Mouse (Mus musculus) lung, adult 2 months (tissue): Measurements from ENCODE around the gene Bcap29. TPM values are rescaled to one million over a fixed set of nuclear protein-coding genes. Genes with fewer than 3 reads are reported as not detected.

ENCODE experiments used
- DNase-seq: peaks from one replicate; pipeline ENCODE4 v3.0.0; 2022
- H3K4me1 ChIP-seq: fragments of 200-500 bp; 2 replicates; pipeline ENCODE4 v1.6.1; 2011; ENCODE audit warnings: low read length; ENCODE audit not compliant: control insufficient read depth, insufficient read depth
- H3K4me3 ChIP-seq: fragments of 200-500 bp; replicated peaks from 2 replicates; pipeline ENCODE3; 2011; ENCODE audit warnings: low read depth, mild to moderate bottlenecking, control low read depth, low read length; ENCODE audit errors: extremely low read depth
- CTCF ChIP-seq: fragments of 200-500 bp; IDR thresholded peaks from 2 replicates; pipeline ENCODE4 v1.5.1; 2011; ENCODE audit warnings: mild to moderate bottlenecking, low read length, control low read depth; ENCODE audit not compliant: insufficient read depth
- POLR2A ChIP-seq: fragments of 200-500 bp; IDR thresholded peaks from 2 replicates; pipeline ENCODE4 v1.6.1; 2011; ENCODE audit warnings: low read depth, mild to moderate bottlenecking, control low read depth, low read length, borderline replicate concordance; ENCODE audit errors: extremely low read depth
- WGBS: fragments of 180-500 bp; shearing (Covaris S2); methylation state at CpG from one replicate; pipeline ENCODE4 v1.1.7; 2018; 5-methylcytosine and 5-hydroxymethylcytosine counted together
- polyA plus RNA-seq: library from polyadenylated mRNA; depleted of rRNA; stranded (reverse); fragments of >200 nt; gene quantifications from 2 replicates; pipeline ENCODE4 v1.2.3, GENCODE M21; 2012

The Bcap29 gene
- polyA plus RNA-seq, 1 experiment, result 4.3 TPM

DNA sequence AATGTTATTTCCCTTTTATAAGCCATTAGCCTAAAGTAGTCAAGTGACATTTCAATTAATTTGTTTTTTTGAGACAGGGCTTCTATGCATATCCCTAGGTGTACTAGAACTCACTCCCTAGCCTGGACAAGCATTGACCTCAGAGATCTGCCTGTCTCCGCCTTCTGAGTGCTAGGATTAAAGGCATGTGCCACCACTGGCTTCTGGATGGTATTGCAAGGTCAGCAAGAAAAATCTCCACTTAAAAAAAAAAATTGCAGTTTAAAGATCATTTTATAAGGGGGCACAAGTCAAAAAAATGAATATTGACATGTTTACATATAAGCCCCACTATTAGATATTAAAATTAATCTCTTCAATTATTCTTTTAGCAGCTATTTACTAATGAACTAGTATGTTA, 9.4 kb downstream of the Bcap29 start:
- DNase-seq, result no peak
- WGBS, result 98% methylated on average over 1 of the region's 1 CpGs
- Histone ChIP-seq H3K4me1 (no peaks in the 10 kb centered on the region), H3K4me3 (no peak overlapping the region)
- TF ChIP-seq POLR2A (no peak), CTCF (no peak)

GRCm38 (mm10) chr12:31620106-31620505, 14.4 kb downstream of the Bcap29 start:
- 81% methylated on average over 8 of the region's 8 CpGs for WGBS
- DNase-seq, result no peak
- H3K4me3 ChIP-seq, result no peak overlapping the region
- no peaks in the 10 kb centered on the region for H3K4me1 ChIP-seq
- TF ChIP-seq CTCF, result no peak
- TF ChIP-seq POLR2A, result no peak

- no peaks in the 10 kb centered on the region for H3K4me1 ChIP-seq
- H3K4me3 ChIP-seq, result no peak overlapping the region
- no peak for DNase-seq
- TF ChIP-seq POLR2A (no peak), CTCF (no peak)
- 48% methylated on average over 4 of the region's 4 CpGs for WGBS
Observed at GRCm38 (mm10) chr12:31613353-31613752, 21.1 kb downstream of the Bcap29 start.

DNA sequence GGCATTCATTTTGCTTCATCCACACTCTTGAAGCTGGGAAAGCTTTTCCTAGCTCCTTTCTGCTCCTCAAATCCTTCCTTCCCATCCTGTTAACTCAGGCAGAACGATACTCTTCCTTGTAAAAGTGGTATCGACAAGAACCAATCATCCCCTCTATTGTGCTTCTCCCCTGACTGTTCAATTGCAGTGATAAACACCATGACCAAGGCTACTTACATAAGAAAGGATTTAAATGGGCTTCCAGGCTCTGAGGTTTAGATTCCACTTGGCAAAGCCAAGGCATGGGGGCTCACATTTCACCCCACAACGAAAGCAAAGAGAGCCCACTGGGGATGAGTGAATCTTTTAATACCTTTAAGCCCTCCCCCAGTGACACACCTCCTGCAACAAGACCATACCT, 26.3 kb downstream of the Bcap29 start:
- Histone ChIP-seq H3K4me3 (no peak overlapping the region), H3K4me1 (no peaks in the 10 kb centered on the region; the same call in 1 of the 2 replicates)
- TF ChIP-seq POLR2A (no peak), CTCF (no peak)
- 64% methylated on average over 3 of the region's 3 CpGs for WGBS
- no peak for DNase-seq

DNA sequence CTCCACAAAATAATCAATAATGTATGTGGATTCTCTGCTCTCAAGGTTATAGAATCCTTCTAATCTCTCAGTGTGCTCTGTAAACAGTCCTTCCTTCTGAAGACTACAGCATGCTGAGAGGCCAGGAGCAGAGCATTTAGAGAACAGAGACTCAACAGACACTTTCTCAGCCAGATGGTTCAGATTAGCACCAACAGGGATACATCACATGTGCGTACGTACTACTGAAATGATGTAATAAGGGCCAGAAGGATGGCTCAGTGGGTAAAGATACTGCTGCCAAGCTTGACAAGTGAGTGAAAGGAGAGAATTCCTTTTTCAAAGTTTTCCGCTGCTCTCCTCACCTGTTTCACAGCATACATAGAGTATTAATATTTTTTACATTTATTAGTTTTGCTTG, 29.6 kb downstream of the Bcap29 start:
- no peak for DNase-seq
- no peaks in the 10 kb centered on the region; the same call in 1 of the 2 replicates for H3K4me1 ChIP-seq
- no peak overlapping the region for H3K4me3 ChIP-seq
- no peak for TF ChIP-seq POLR2A
- 92% methylated on average over 3 of the region's 3 CpGs for WGBS

DNA sequence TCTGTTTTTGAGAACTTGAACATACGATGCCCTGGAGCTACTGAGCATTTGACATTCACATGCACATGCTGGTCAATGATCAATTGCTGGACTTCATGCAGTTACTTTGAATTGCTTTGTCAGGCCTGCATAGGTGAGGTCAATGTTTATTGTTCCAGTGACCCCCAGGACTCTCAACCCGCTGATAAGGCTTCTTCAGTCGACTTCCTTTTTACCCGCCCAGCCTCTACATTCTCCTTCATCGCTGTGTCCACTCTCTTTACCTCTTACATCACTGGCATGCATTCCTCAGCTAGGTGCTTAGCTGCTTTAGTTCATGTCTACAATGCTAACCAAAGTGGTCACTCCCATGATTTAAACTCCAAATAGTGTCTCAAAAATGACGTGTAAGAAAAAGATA, 30.9 kb downstream of the Bcap29 start:
- DNase-seq, result no peak
- Histone ChIP-seq H3K4me3 (no peak overlapping the region), H3K4me1 (no peaks in the 10 kb centered on the region; the same call in 1 of the 2 replicates)
- 42% methylated on average over 6 of the region's 6 CpGs for WGBS
- TF ChIP-seq CTCF (no peak), POLR2A (no peak)

GRCm38 (mm10) chr12:31594296-31594695, 40.2 kb downstream of the Bcap29 start:
- no peak overlapping the region for H3K4me3 ChIP-seq
- H3K4me1 ChIP-seq, result no peaks in the 10 kb centered on the region; the same call in 1 of the 2 replicates
- WGBS, result 98% methylated on average over 3 of the region's 3 CpGs
- TF ChIP-seq POLR2A (no peak), CTCF (no peak)
- no peak for DNase-seq

- 20% methylated on average over 3 of the region's 3 CpGs for WGBS
- TF ChIP-seq POLR2A (no peak), CTCF (no peak)
- H3K4me3 ChIP-seq, result no peak overlapping the region
- DNase-seq, result no peak
- no peaks in the 10 kb centered on the region; the same call in 1 of the 2 replicates for H3K4me1 ChIP-seq
Observed at GRCm38 (mm10) chr12:31592011-31592410, 42.4 kb downstream of the Bcap29 start.

DNA sequence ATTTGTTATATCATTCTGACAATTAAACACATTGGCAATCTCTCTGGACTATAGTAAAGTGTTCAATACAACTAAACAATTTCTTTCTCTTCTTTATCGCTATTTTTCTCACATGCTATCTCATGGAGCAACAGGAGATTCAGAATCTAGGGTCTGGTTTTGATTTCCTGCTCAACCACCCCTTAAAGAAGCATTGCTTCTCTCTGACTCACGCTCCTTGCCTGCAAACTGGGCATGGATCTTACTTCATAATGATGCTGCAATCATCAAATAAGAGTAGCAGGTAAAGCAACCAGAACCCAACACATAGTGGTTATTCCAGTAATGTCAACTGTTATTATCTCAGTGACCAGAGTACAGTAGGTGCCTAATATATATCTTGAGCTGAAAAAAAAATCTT, 50.7 kb downstream of the Bcap29 start:
- WGBS, result 79% methylated on average over 2 of the region's 2 CpGs
- TF ChIP-seq POLR2A (no peak), CTCF (no peak)
- Histone ChIP-seq H3K4me1 (no peaks in the 10 kb centered on the region), H3K4me3 (no peak overlapping the region)
- DNase-seq, result no peak

DNA sequence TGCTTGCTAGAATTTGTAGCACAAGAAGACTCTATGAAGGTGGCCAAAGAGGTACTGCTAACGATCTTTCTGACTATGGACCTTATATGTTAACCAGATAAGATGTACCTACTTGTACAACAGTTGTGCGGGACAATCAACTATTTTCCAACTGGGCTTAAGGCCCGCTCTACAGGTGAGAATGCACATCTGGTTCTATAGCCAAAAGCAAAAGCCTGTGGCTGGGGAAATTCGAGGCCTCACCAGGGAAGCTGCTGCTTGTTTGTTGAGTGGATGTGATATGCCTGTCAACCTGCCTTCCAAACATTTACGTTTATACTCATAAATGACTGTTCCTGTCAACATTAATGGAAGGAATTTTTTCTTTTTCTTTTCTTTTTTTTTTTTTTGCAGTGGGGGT, 52.4 kb downstream of the Bcap29 start:
- 84% methylated on average over 5 of the region's 5 CpGs for WGBS
- no peak for TF ChIP-seq POLR2A
- TF ChIP-seq CTCF, result no peak
- no peak for DNase-seq
- Histone ChIP-seq H3K4me1 (no peaks in the 10 kb centered on the region), H3K4me3 (no peak overlapping the region)

DNA sequence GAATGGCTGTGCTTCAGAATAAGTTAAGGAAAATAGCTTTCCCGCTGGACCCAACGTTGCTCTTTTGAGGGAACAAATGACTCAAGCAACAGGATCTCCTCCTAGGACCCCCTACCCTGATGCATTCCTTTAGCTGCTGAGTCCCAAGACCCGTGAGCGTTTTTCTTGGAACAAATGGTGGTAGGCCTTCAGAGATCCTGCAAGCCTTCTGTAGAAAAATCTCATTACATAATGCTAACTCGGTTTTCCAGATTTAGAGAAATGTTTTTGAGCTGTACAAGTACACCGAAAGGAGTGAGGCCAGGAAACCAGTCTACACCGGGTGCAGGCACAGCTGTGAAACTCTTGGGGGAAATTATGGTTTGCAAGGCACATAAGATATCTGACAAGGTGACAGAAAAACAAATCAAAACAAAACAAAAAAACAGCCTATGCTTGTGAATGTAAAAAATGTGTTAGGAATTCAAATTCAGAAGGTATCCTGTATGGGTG, 53.1 kb downstream of the Bcap29 start:
- 81% methylated on average over 7 of the region's 7 CpGs for WGBS
- Histone ChIP-seq H3K4me1 (no peaks in the 10 kb centered on the region), H3K4me3 (no peak overlapping the region)
- TF ChIP-seq CTCF (no peak), POLR2A (no peak)
- DNase-seq, result no peak
